Mouse (Mus musculus) stomach, embryonic 15.5 days (tissue): ENCODE measurements at regions not wholly inside any gene's neighbourhood (a gene's known extent, or its start where the extent isn't known, plus 50 kb on each side); places are given as distances from the start of the nearest gene placed in this dataset.
A peak's percentile ranks its signal among the peaks of the same experiment; 100 is the strongest.
"Not testable (repeated sequence)": the region's sequence is repeated elsewhere in the genome, so short reads cannot be mapped to it uniquely, and the experiment has no call there.

Experiments
- ATAC-seq: fragments of 200-750 bp; cut with Nextera tagmentation; 2 replicates; pipeline ENCODE4 v1.8.0; 2017; ENCODE audit warnings: low read depth, moderate number of reproducible peaks, moderate TSS enrichment; ENCODE audit not compliant: insufficient read depth, low FRiP score
- H3K27ac ChIP-seq: fragments of 300-500 bp; sonication (generic); 2 replicates; pipeline ENCODE4 v1.5.1; 2015; ENCODE audit warnings: mild to moderate bottlenecking, inconsistent platforms
- H3K27me3 ChIP-seq: fragments of 300-500 bp; sonication (generic); replicated peaks from 2 replicates; pipeline ENCODE4 v1.6.1; 2015; ENCODE audit warnings: inconsistent platforms
- H3K36me3 ChIP-seq: fragments of 300-500 bp; sonication (generic); 2 replicates; pipeline ENCODE4 v1.6.1; 2015; ENCODE audit warnings: inconsistent platforms
- H3K4me1 ChIP-seq: fragments of 300-500 bp; sonication (generic); 2 replicates; pipeline ENCODE4 v1.6.1; 2015; ENCODE audit warnings: inconsistent platforms
- H3K4me2 ChIP-seq: fragments of 300-500 bp; sonication (generic); 2 replicates; pipeline ENCODE4 v1.6.1; 2015; ENCODE audit warnings: mild to moderate bottlenecking, inconsistent platforms
- H3K4me3 ChIP-seq: fragments of 300-500 bp; sonication (generic); replicated peaks from 2 replicates; pipeline ENCODE4 v1.5.1; 2015; ENCODE audit warnings: inconsistent platforms
- H3K9ac ChIP-seq: fragments of 300-500 bp; sonication (generic); 2 replicates; pipeline ENCODE4 v1.6.1; 2015; ENCODE audit warnings: inconsistent platforms
- H3K9me3 ChIP-seq: fragments of 300-500 bp; sonication (generic); 2 replicates; pipeline ENCODE4 v1.6.1; 2016; ENCODE audit warnings: inconsistent platforms
- WGBS: fragments of 180-500 bp; shearing (Covaris S2); methylation state at CpG from one replicate; pipeline ENCODE4 v1.1.7; 2015; 5-methylcytosine and 5-hydroxymethylcytosine counted together

GRCm38 (mm10) chr16:21102033-21102432, 51.8 kb downstream of the Teddm3 start:
- H3K9me3 ChIP-seq, ATAC-seq, H3K27ac ChIP-seq, H3K4me2 ChIP-seq, H3K4me1 ChIP-seq, H3K36me3 ChIP-seq, H3K4me3 ChIP-seq, H3K9ac ChIP-seq, H3K27me3 ChIP-seq: not testable (repeated sequence)
- WGBS, result 62% methylated on average over 3 of the region's 3 CpGs

- H3K4me2 ChIP-seq, H3K27ac ChIP-seq, H3K9me3 ChIP-seq, H3K9ac ChIP-seq, ATAC-seq, H3K27me3 ChIP-seq, H3K4me1 ChIP-seq, H3K36me3 ChIP-seq, H3K4me3 ChIP-seq: not testable (repeated sequence)
- 77% methylated on average over 2 of the region's 2 CpGs for WGBS
These were observed 53.7 kb downstream of the Teddm3 start for GRCm38 (mm10) chr16:21100126-21100525.

GRCm38 (mm10) chr16:21074779-21075148, 79.0 kb downstream of the Teddm3 start:
- ATAC-seq, result no peak
- no peaks in the 10 kb centered on the region for H3K9me3 ChIP-seq
- no peaks in the 10 kb centered on the region for H3K36me3 ChIP-seq
- no peaks in the 10 kb centered on the region for H3K4me1 ChIP-seq
- no peak overlapping the region for H3K27ac ChIP-seq
- 58% methylated on average over 5 of the region's 5 CpGs for WGBS
- no peaks in the 10 kb centered on the region for H3K27me3 ChIP-seq
- H3K4me2 ChIP-seq, result peak overlapping the region; percentile 8; the same call in 1 of the 2 replicates
- no peak overlapping the region for H3K4me3 ChIP-seq
- no peak overlapping the region for H3K9ac ChIP-seq

- ATAC-seq, result peak; percentile 68; the same call in 1 of the 2 replicates
- H3K27me3 ChIP-seq, H3K36me3 ChIP-seq, H3K9ac ChIP-seq, H3K4me1 ChIP-seq, H3K4me3 ChIP-seq, H3K9me3 ChIP-seq, H3K27ac ChIP-seq: not testable (repeated sequence)
- peak overlapping the region; percentile 8; the same call in 1 of the 2 replicates for H3K4me2 ChIP-seq
- 32% methylated on average over 8 of the region's 10 CpGs for WGBS
These were observed 79.6 kb downstream of the Teddm3 start for GRCm38 (mm10) chr16:21074082-21074778.

GRCm38 (mm10) chr16:21060211-21060610, 93.6 kb downstream of the Teddm3 start:
- no peak overlapping the region for H3K4me3 ChIP-seq
- H3K27me3 ChIP-seq, result no peaks in the 10 kb centered on the region
- ATAC-seq, result no peak
- H3K36me3 ChIP-seq, result no peaks in the 10 kb centered on the region
- no peak overlapping the region for H3K4me2 ChIP-seq
- 80% methylated on average over 2 of the region's 2 CpGs for WGBS
- no peaks in the 10 kb centered on the region for H3K4me1 ChIP-seq
- no peak overlapping the region for H3K27ac ChIP-seq
- no peak overlapping the region for H3K9ac ChIP-seq
- H3K9me3 ChIP-seq, result no peaks in the 10 kb centered on the region

- no peak for ATAC-seq
These were observed 99.0 kb downstream of the Teddm3 start for GRCm38 (mm10) chr16:21054772-21055171.

GRCm38 (mm10) chr16:21022087-21022486, 131.7 kb downstream of the Teddm3 start:
- H3K27me3 ChIP-seq, ATAC-seq, H3K4me3 ChIP-seq, H3K36me3 ChIP-seq, H3K4me2 ChIP-seq, H3K4me1 ChIP-seq, H3K27ac ChIP-seq, H3K9me3 ChIP-seq, H3K9ac ChIP-seq: not testable (repeated sequence)
- 74% methylated on average over 1 of the region's 1 CpGs for WGBS

More at GRCm38 (mm10) chr16:21054772-21055171, 99.0 kb downstream of the Teddm3 start:
- Histone ChIP-seq H3K9me3 (no peaks in the 10 kb centered on the region), H3K4me3 (no peak overlapping the region), H3K4me1 (no peaks in the 10 kb centered on the region), H3K27me3 (no peaks in the 10 kb centered on the region), H3K36me3 (no peaks in the 10 kb centered on the region), H3K27ac (no peak overlapping the region), H3K9ac (no peak overlapping the region), H3K4me2 (no peak overlapping the region)

GRCm38 (mm10) chr16:21004871-21005270, 148.9 kb downstream of the Teddm3 start:
- Histone ChIP-seq H3K4me2 (no peak overlapping the region), H3K36me3 (no peaks in the 10 kb centered on the region), H3K27ac (no peak overlapping the region), H3K27me3 (no peaks in the 10 kb centered on the region), H3K9me3 (no peaks in the 10 kb centered on the region), H3K4me3 (no peak overlapping the region), H3K4me1 (no peaks in the 10 kb centered on the region), H3K9ac (no peak overlapping the region)
- ATAC-seq, result no peak

- Histone ChIP-seq H3K27ac (no peak overlapping the region), H3K4me1 (no peaks in the 10 kb centered on the region), H3K9ac (no peak overlapping the region), H3K4me2 (no peak overlapping the region), H3K27me3 (no peaks in the 10 kb centered on the region), H3K9me3 (no peaks in the 10 kb centered on the region), H3K36me3 (no peaks in the 10 kb centered on the region), H3K4me3 (no peak overlapping the region)
- no peak for ATAC-seq
- 78% methylated on average over 1 of the region's 1 CpGs for WGBS
These were observed 152.7 kb downstream of the Teddm3 start for GRCm38 (mm10) chr16:21001126-21001525.

- no peak overlapping the region for H3K27ac ChIP-seq
- WGBS, result 91% methylated on average over 2 of the region's 2 CpGs
- H3K9ac ChIP-seq, result no peak overlapping the region
- no peak overlapping the region for H3K4me3 ChIP-seq
- H3K4me2 ChIP-seq, result no peak overlapping the region
- no peaks in the 10 kb centered on the region for H3K27me3 ChIP-seq
- H3K4me1 ChIP-seq, result no peaks in the 10 kb centered on the region
- no peaks in the 10 kb centered on the region for H3K36me3 ChIP-seq
- H3K9me3 ChIP-seq, result no peaks in the 10 kb centered on the region
- ATAC-seq, result no peak
These were observed 163.3 kb downstream of the Teddm3 start for GRCm38 (mm10) chr16:20990524-20990923.

GRCm38 (mm10) chr16:20975406-20975805, 178.4 kb downstream of the Teddm3 start:
- Histone ChIP-seq H3K4me2 (no peak overlapping the region), H3K9ac (no peak overlapping the region), H3K36me3 (no peaks in the 10 kb centered on the region), H3K27me3 (no peaks in the 10 kb centered on the region), H3K4me1 (no peaks in the 10 kb centered on the region), H3K9me3 (no peaks in the 10 kb centered on the region), H3K27ac (no peak overlapping the region), H3K4me3 (no peak overlapping the region)
- no peak for ATAC-seq
- WGBS, result 30% methylated on average over 2 of the region's 2 CpGs

GRCm38 (mm10) chr16:20972442-20972841, 181.4 kb downstream of the Teddm3 start:
- Histone ChIP-seq H3K36me3 (no peaks in the 10 kb centered on the region), H3K27ac (no peak overlapping the region), H3K4me2 (no peak overlapping the region), H3K9ac (no peak overlapping the region), H3K9me3 (no peaks in the 10 kb centered on the region), H3K27me3 (no peaks in the 10 kb centered on the region), H3K4me3 (no peak overlapping the region), H3K4me1 (no peaks in the 10 kb centered on the region)
- ATAC-seq, result no peak

GRCm38 (mm10) chr16:20958905-20959304, 194.9 kb downstream of the Teddm3 start:
- 33% methylated on average over 10 of the region's 10 CpGs for WGBS
- Histone ChIP-seq H3K36me3 (no peaks in the 10 kb centered on the region), H3K9me3 (no peaks in the 10 kb centered on the region), H3K4me1 (no peaks in the 10 kb centered on the region), H3K4me2 (0 out of 2 replicates have a peak overlapping the region, but pooled peaks have one; percentile 25), H3K9ac (no peak overlapping the region), H3K4me3 (no peak overlapping the region), H3K27me3 (no peaks in the 10 kb centered on the region), H3K27ac (no peak overlapping the region)
- ATAC-seq, result no peak
